Mouse (Mus musculus) bone marrow macrophage, adult 2 months (primary cell): ENCODE results near the gene Gm11172.

ENCODE experiments used
- CTCF ChIP-seq: IDR thresholded peaks from 2 replicates; pipeline ENCODE4 v1.5.1; 2012; ENCODE audit warnings: low read depth, mild to moderate bottlenecking, low read length, moderate library complexity
- POLR2A ChIP-seq: IDR thresholded peaks from 2 replicates; pipeline ENCODE4 v1.6.1; 2012; ENCODE audit warnings: mild to moderate bottlenecking, low read depth, low read length, borderline replicate concordance

DNA sequence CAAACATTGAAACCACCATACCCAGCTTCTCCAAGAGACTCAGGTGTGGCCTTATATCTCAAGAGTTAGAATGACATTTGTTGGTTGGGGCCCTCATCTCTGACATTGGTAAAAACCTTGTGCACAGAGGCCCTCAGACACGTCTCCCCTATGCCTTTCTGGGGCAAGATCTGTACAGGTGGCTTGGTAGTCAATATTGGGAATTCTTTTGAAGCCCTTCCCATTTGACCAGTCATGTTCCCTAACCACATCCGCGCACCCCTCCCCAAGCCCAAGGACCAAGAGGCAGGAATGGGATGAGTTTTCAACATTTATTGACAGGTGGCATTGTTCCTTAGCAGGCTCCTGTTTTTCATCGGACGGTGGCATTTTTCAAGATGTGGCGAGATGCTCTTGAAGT, 16.7 kb upstream of the Gm11172 start, which contains the start of gene Prm2:
- TF ChIP-seq POLR2A, result no peak
- TF ChIP-seq CTCF, result no peak
